Mouse (Mus musculus) layer of hippocampus, adult 18-20 months (tissue): Measurements from ENCODE around the gene Timd2. TPM values are rescaled to one million over a fixed set of nuclear protein-coding genes. Genes with fewer than 3 reads are reported as not detected.
"Not testable (repeated sequence)": the region's sequence is repeated elsewhere in the genome, so short reads cannot be mapped to it uniquely, and the experiment has no call there.

Experiments
- DNase-seq, 2 experiments: peaks; one replicate each; pipeline ENCODE4 v3.0.0; 2022; ENCODE audit warnings: low spot score in 2 of 2
- long read RNA-seq: library from polyadenylated mRNA; stranded (forward); transcript quantifications from one replicate; pipeline ENCODE4 v2.0.0, GENCODE M21; 2021
- total RNA-seq, 2 experiments: library from RNA; stranded (reverse); gene quantifications; 2 replicates each; pipeline ENCODE4 v1.2.3; 2021

The Timd2 gene
- total RNA-seq, result not detected
- long read RNA-seq, result 0 reads

DNA sequence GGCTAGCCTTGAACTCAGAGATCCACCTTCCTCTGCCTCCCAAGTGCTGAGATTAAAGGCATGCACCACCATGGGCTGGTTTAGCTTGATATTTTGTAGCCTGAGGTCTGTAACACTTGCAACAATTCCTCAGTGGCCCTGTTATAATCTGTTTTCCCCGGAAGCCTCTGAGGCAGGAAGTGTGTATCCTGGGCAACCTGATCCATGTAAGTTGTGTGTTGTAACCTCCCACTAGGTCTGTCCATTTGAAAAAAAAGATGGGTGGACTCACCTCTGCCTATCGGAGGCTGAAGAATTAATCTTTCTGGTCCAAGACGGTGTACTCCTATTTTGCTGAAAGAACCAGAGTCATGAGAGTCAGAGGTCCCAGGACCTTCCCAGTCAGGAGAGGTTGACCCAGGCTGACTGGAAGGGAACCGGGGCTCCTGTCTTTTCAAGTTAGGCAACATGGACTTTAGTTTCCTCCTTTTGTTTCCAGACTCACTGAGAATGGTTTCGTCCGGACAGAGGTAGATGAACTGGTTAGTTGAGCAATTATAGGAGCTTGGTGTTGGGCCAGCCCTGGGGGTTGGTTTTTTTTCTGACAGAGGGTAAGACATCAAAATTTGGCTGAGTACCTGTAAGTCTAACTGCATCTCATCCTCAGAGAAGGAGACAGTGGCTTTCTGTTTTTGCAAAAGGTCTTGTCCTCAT, at the start of gene Timd2:
Gene Timd2 (minus strand): TSS at position 398 of the 693 bp plus-strand sequence.
- no peak for DNase-seq

DNA sequence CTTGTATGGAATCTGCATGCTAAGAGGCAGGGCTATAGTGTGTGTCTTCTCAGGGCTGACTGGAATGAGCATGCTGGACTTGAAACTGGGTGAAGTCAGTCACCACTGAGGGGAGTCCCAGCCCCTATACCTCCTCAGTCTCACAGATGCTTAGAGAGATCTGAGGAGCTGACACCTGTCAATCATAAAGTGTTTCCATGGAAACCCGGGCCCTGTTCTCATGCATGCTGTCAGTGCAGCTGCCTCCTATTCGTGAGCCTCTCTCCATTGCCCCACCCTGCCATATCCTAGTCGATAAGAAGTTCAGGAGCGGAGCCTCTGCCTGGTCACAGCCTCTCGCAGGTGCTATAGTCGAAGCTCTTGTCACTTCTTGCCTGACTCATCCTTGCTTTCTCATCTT, 48.9 kb upstream of the Timd2 start:
- peak in 1 of 2 experiments; percentile 9 for DNase-seq

DNA sequence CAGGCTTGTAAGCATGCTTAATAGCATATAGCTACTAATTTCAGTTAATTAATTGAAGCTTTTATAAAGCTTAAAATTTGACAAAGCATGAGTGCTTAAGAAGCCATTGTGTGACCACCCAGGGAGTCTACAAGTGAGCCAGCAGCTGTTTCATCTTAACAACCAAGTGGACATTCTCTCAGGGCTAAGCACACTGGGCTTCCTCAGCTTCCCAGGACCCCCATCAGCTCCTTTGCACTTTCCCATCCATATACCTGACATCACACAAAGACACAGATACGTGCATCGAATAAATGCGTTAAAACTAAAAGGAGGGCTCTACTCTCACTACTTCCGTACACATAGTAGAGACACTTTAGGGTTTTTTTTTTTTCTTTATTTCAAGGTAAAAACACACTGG, 47.8 kb upstream of the Timd2 start:
- DNase-seq, result no peak

DNA sequence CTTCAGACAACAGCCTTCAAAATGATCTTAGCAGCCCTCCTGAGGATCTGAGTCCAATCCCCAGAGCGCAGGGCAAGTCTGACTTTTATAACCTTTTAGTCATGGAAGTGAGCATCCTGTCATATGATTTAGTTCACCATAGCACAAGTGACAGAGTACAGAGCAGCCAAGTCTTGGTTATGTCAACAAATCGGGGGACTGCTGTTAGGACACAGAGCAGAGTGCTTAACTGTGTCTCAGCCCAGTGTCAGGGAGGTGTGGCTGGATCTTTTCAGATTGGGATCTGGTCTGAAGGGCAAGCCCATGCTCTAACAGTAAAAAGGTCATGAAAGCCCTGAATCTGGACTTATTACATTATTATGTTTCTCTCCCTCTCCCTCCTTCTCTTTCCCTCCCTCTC, 46.8 kb upstream of the Timd2 start:
- no peak for DNase-seq

DNA sequence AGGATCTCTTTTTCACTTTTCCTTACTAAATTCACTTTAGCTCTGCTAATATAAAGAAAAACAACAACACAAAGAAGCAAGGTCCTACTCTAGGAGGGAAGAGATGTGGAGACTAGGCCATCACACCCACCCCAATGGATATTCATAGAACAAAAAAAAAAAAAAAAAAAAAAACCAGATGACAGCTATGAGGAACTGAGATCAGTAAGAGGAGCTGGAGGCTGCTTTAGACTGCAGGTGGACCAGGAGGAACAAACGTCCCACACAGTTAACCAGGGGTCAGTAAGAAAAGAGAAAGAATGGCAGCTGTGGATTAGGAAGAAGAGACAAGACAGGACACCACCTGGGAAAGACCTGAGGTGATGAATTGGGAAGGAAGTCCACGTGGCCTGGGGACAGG, 41.1 kb upstream of the Timd2 start:
- DNase-seq, result no peak

DNA sequence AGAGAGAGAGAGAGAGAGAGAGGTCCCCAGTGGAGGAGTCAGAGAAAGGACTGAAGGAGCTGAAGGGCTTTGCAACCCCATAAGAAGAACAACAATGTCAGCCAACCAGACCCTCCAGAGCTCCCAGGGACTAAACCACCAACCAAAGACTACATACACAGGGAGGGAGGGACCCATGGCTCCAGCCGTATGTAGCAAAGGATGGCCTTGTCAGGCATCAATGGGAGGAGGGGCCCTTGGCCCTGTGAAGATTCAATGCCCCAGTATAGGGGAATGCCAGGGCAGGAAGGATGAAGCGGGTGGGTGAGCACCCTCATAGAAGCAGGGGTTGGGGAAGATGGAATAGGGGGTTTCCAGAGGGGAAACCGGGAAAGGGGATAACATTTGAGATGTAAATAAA, 34.9 kb upstream of the Timd2 start:
- DNase-seq, result no peak

DNA sequence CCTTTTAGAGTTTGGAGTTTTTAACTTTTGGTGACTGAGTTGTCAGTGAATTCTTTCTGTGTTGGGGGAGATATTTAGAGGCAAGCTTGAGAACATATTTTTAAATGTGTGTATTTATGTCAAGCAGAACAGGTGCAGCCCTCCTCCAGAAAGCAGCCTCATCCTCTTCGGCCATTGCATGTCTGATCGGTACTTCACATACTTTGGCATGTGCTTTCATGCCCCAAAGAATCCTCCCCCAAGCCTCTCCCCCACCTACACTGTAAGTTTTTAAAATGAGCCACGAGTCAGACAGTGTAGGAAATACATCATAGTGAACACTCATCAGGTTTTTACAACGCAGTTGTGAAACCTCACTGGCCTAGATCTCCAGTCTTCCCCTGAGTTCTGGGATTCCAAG, 34.0 kb upstream of the Timd2 start:
- no peak for DNase-seq

DNA sequence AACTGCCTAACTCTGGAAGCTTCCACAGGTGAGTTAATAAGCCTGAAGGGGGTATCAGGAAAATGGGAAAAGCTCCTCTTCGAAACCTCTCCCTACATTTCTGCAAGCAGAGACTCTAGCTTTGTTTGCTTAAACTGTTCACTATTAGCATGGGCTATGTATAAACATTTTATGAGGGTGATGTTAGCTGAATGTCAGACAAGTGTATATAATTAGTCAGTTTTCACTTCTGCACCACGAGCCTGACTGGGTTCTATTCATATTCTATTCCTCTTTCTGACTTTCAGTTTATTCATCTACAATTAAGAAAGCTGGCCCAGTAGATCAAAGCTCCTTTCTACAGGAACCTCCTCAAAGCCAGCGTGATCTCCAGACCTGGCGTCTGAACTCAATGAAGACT, 32.6 kb upstream of the Timd2 start:
- no peak for DNase-seq

DNA sequence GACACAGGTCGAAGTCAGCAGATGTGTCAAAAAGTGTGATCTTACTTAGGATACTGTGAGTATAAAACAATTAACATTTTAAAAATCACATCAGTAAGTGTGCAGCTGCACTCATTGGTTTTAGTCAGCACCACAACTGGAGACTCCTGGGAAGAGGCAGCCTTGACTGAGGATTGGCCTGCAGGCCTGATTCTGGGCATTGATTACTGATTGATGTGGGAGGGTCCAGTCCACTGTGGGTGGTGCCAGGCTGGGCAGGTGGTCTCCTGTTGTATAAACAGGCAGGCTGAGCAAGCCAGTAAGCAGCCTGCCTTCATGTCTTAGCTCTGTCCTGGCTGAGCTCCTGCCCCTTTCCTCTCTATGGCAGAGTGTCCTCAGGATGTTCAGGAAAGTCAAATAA, 28.2 kb upstream of the Timd2 start, which contains the start of gene Havcr1:
Gene Havcr1 (plus strand): TSS at position 5 of the 400 bp plus-strand sequence.
- DNase-seq, result not testable (repeated sequence)

DNA sequence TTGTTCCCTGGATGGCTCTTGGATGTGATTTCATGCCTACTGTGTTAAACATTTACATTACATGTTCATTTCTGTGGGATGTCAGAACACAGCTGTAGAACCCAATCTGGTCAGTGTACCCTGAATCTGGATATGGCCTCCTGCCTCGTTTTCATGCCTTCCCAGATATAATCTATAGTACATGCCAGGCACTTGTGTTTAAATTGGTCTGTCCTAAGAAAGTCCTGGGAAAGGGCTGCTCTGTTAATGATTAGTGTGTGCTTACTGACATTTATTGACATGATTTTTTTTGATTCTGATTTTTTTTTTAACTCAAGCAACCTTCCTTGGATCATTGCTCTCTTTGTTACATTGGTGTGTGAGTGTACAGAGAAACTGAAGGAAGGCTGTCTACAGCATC, 27.8 kb upstream of the Timd2 start:
- DNase-seq, result no peak

DNA sequence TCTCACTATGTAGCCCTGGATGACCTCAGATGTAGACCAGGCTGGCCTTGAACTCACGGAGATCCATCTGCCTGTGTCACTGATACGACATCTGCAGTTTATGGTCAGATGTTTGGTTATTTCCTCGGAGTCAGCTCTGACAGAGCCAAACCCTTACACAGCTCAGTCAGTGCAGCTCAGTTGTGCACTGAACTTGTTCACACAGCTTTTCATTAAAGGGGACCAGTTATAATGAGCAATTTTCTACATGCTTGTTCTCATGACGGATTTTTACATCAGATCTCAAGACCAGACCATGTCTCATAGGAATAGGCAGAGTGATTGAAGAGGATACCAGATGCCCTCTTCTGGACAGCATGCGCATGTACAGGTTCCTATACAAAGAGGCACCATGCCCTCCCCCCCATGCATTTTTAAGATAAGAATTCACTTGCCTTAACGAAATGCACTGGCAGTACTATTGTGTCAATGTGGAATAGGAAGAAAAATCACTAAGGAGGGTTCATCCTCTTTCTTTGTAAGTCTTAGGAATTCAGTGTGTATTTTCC, 26.5 kb upstream of the Timd2 start:
- DNase-seq, result peak in 1 of 2 experiments; percentile 44

DNA sequence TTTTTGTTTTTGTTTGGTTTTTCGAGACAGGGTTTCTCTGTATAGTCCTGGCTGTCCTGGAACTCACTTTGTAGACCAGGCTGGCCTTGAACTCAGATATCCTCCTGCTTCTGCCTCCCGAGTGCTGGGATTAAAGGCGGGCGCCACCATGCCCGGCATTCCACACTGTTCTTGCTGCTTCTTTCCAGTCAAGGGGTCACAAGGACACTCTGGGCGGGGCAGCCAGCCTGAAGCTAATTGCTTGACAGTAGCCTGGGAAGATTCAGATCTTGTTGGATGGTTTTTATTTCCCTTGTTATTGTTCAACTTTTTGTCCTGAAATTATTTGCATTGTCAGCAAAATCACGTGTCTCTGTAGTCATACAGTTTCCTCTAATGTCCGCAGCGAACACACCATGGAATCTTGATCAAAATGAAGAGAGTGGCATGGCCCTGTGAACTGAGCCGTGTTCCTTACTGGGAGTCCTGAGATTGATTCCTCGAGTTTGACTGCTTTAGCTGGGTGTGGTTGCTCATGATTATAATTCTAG, 24.7 kb upstream of the Timd2 start:
- DNase-seq, result no peak

DNA sequence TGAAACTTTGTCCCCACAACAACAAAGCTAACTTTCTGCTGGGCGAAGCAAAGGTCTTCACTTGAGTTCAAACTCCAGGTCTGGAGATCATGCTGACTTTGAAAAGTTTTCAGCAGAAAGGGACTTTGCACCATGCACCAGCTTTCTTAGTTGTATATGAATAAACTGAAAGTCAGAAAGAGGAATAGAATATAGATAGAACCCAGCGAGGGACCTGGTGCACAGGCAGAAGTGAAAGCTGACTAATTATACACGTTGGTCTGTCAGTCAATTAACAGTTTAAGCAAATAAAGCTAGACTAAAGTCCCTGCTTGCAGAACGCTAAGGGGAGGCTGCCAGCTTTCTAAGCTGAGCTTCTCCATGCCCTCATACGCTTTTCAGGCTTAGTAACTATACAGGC, 8.0 kb downstream of the Timd2 start:
- DNase-seq, result no peak

DNA sequence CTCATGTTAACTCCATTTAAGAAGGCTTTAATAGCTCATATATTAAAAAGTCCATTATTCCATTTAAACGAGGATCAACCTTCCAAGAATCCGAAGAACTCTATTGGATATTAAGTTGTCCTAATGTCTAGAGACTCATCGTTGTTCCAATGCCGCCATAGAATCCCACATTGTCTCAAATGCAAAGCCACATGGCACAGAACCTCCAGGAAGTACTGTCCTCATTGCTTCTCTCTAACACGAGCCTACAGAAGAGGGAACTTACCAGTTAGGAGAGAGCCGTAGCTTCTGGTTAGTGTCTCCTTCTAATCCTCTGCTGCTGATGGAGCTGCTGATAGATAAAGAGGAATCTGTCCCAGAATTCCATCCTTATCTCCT, 8.6 kb downstream of the Timd2 start:
- DNase-seq, result no peak

DNA sequence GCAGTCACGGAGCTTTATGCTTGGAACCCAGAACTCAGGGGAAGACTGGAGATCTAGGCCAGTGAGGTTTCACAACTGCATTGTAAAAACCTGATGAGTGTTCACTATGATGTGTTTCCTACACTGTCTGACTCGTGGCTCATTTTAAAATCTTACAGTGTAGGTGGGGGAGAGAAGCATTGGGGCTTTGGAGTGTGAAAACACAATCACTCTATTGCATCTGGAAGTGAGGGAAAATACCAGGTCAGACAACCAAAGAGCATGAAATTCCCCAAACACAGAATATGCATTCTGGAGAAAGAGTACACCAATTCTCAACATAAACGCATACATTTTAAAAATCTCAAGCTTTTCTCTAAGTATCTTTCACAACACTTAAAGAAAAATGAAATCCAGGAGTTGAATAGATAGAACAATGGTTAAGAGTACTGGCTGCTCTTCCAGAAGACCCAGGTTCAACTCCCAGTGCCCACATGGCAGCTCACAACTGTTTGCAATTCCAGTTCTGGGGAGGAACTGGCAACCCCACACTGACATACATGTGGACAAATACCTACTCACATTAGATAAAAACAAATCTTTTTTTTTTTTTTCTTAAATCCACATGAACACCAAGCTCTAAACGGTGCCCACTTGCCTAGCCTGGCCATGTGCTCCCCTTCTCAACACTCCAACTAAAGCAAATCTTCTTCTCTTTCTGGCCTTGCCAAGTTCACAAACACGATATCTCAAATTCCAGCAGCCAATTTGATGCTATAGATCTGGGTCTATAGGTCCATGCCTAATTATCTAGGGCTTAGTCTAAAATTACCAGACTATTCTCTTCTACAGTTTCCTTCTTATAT, 9.2 kb downstream of the Timd2 start:
- no peak for DNase-seq

DNA sequence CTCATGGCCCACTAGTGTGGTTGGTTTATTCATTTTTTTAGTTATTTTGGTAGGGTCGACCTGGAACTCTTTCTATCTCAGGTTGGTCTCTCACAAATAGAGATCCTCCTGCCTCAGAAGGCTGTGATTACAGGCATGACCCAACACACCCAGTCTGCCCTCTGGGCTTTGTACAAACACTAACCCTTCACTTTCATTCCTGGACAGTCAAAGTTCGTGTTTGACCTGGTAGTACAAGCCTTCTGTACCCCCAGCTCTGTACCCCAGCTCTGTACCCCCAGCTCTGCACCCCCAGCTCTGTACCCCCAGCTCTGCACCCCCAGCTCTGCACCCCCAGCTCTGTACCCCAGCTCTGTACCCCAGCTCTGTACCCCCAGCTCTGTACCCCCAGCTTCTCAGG, 11.0 kb downstream of the Timd2 start:
- not testable (repeated sequence) for DNase-seq

DNA sequence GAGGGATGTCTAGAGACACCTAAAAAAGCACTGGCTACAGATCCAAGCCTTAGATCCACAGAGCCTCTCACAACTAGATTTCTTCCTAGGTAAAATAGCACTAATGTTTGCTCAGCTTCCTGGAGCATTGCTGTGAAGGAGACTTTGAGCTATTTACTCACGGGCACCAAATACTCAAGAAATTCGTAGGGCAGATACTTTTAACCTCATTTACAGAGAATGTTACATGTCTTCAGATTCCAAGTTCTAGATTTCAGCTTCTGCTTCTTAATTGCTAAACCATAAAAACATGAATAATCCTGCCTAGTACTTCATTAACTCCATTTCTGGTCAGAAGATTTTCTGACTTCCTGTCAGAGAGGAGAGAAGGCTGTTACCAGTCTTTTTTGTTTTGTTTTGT, 16.7 kb downstream of the Timd2 start:
- DNase-seq, result no peak

DNA sequence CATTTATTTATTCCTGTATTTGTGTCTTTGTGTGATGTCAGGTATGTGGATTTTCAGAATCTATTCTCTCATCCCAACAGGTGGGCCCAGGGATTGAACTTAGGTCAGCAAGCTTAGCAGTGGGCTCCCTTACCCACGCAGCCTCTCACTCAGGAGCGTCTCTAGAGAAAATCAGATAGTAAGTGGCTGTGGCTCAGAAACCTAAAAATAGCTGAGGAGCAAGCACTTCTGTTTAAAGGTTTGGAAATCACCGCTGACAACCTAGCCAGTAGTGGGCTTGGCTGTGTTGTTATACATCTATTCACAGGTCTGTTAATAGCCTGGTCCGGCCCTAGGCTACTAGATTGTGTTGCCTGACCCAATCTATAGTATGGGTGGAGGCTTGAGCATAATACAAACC, 23.1 kb downstream of the Timd2 start:
- DNase-seq, result no peak

DNA sequence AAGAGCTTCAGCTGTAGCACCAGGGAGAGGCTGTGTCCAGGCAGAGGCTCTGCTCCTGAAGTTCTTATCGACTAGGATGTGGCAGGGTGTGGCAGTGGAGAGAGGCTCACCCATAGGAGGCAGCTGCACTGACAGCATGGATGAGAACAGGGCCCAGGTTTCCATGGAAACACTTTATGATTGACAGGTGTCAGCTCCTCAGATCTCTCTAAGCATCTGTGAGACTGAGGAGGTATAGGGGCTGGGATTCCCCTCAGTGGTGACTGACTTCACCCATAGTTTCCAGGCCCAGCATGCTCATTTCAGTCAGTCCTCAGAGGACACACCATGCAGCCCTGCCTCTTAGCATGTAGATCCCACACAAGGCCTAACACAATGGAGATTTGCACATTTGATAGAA, 24.0 kb downstream of the Timd2 start:
- DNase-seq, result no peak

DNA sequence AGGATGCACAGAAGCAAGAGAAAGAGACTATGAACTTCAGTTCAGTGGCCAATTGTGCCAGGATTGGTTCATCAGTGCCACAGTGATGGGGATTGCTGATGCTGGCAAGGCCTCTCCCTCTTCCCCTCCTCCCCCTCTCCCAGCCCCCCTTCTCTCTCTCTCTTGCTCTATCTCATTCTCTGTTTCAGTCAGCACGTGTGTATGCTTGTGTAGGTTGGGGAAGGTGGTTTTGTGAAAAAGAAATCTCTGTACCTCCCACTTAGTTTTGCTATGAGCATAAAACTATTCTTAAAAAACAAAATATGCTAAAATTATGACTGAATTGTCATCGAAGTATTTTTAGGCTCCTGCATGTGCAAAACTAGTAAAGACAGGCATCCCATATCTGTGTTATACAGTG, 38.9 kb downstream of the Timd2 start:
- DNase-seq, result no peak

DNA sequence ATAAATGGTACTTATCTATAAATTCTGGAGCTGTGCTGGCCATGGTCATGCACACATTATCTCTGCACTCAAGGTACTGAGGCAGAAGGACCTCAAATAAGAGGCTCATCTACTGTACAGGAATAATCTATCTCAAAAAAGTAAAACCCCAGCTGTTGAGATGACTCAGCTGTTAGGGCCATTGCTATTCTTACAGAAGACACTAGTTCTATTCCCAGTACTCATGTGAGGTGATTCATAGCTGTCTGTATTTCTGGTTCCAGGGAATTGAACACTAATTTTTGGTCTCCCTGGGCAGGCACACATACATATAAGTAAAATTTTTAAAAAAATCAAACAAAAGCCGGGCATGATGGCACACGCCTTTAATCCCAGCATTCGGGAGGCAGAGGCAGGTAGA, 39.8 kb downstream of the Timd2 start:
- no peak for DNase-seq
